Mouse (Mus musculus): Measurements from ENCODE around the gene Zswim3.
"Not testable (repeated sequence)": the region's sequence is repeated elsewhere in the genome, so short reads cannot be mapped to it uniquely, and the experiment has no call there.

Zswim3 gene

DNA sequence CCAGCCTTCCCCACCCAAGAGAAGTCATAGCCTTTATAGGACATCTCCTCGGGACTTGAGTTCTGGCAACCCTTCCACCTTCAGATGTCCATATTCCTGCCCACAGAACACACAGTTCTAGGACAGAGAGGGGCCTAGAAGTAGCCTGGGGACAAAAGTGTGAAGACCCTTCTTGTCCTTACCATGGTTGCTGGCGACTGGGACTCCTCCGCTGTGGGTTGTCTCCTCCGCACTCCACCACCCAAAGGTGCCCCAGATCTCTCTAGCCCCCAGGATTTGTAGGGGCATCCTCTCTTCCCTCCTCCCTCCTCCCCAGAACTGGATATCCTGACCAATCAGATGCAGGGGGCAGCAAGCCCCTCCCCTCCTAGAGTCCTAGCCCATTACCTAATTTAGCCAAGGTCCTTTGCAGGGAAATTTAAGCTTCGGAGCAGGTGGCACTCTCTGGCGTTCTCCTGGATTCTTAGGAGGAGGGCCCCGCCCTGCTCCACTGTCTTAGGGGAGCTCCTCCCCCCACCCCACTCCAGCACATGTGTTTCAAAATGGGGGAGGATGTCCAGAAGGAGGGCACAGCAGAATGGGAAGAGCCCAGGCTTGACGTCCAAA, 25.3 kb upstream of the Zswim3 start, which contains the start of gene Tnnc2:
Gene Tnnc2 (minus strand): TSS at position 487 of the 606 bp plus-strand sequence.
- DNase-seq (ENCODE audit: low read depth, low spot score): no peak

DNA sequence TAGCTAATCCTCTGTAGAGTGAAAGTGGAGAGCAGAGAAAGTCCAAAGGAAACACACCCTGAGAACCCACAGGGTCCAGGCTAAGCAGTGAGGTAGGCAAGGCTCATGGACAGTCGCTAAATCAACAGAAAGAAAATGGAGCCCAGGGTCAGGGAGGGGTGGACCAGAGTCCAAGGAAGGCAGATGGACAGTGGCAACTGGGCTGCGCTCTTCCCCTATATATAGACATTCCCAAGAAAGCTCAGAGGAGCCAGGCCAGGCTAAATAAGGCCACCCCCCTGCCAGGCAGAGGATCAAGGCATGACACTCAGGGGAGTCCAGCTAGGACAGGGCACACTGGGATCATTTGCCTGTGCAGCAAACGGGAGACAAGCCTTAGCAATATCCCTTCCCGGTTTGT, 23.0 kb upstream of the Zswim3 start:
- DNase-seq (ENCODE audit: low read depth, low spot score): no peak

DNA sequence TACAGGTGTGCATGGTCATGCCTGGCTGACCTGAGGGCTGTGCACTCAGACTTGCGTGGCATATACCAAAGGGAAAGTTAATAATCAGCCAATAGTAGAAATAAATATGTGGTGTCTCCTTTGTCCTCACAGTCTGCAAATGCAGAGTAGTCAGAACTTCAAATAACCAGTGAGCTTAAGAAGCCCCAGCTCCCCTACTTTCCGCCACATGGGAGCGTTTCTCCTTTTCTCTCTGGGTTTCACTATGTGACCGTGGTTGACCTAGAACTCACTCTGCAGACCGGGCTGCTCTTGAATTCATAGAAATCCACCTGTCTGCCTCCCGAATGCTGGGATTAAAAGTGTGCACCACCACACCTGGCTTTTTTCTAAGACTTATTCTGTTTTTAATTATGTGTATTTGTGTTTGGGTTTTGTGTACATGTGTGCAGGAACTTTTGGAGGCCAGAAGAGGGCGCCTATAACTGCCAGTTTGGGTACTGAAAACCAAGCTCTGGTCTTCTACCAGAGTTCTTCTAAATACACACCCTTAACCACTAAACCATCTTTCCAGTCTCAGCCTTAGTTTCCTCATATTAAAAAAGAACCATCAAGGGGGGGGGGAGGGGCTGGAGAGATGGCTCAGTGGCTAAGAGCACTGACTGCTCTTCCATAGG, 20.8 kb upstream of the Zswim3 start:
- no peak for DNase-seq (ENCODE audit: low read depth, low spot score)

- DNase-seq (ENCODE audit: low read depth, low spot score): no peak
Observed at GRCm38 (mm10) chr2:164784869-164785420, 20.0 kb upstream of the Zswim3 start.

GRCm38 (mm10) chr2:164785481-164786387, 19.2 kb upstream of the Zswim3 start, which contains the start of gene Snx21:
Gene Snx21 (plus strand): TSS chr2:164785823.
- DNase-seq (ENCODE audit: low read depth, low spot score): peak; percentile 84

DNA sequence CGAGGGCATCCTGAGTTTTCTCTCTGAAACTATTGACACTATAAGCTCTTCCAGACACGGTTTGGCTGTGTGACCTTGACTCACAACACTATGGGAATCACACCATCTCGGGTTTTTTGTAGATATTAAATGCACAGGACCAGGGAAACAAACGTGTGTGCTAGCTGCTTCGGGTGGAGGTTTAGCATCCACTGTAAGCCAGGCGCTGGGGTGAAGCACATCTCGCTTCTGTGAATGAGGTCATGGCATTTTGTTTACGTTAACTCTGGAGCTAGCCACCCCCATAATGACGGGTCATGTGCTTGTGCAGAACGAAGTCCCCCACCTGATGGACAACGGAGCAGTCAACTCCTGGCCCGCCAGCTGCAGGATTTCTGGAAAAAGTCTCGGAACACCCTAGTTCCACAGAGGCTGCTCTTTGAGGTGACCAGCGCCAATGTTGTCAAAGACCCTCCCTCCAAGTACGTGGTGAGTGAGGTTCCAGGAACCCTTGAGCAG, 18.5 kb upstream of the Zswim3 start:
- DNase-seq (ENCODE audit: low read depth, low spot score): no peak

DNA sequence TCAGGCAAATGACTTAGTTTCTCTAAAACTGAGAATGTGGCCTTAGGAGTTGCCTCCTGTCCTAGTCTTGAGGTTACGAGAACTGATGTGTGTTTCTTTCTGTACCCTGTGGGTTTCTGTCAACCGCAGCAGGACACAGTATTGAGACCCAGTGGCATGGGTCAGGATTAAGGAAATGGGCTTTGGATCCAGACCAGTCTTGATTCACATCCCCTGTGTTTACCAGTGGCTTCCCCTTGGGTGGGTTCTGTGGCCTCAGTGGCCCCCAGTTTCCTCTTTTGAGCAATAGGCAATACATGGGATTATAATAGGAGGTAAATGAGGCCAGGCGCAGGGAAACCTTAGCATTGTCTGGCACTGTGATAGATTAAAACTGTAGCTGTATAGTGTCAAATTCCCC, 17.9 kb upstream of the Zswim3 start:
- no peak for DNase-seq (ENCODE audit: low read depth, low spot score)

DNA sequence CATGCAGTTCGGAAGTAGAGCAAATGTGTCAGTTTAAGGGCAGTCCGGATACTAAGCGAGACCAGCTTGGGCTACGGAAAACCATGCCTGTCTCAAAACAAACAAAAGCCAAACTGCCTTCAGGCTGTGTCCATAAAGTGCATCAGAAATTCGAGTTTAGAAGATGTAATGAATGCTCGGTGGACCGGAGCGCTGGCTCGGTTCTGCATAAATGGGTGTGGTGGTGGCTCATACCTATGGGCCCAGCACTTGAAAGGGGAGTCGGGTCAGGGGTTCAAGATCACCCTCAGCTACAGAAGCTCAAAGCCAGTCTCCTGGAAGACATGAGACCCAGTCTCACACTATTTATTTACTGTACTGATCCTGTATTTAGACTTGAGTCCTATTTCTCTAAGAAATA, 17.1 kb upstream of the Zswim3 start:
- DNase-seq (ENCODE audit: low read depth, low spot score): no peak

DNA sequence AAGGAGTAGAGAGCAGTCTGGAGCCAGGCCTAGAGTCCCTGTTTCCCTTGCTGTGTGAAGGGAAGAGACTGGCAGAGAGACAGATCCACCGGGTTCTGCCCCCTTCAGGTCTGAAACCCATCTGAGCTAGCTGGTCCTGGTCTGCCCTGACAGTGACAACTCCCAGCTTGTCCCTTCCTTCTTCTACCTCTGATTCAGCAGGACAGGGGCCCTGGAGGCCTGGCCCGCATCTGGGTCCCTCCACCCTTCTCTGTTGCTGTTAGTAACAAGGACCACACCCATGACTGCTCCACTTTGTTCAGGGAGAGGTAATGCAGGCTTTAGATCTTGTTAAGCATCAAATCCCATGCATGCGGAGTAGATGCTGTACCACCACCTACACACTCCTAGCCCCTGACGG, 16.5 kb upstream of the Zswim3 start:
- DNase-seq (ENCODE audit: low read depth, low spot score): no peak

- no peak for DNase-seq (ENCODE audit: low read depth, low spot score)
Observed at GRCm38 (mm10) chr2:164790451-164790850, 14.4 kb upstream of the Zswim3 start.

DNA sequence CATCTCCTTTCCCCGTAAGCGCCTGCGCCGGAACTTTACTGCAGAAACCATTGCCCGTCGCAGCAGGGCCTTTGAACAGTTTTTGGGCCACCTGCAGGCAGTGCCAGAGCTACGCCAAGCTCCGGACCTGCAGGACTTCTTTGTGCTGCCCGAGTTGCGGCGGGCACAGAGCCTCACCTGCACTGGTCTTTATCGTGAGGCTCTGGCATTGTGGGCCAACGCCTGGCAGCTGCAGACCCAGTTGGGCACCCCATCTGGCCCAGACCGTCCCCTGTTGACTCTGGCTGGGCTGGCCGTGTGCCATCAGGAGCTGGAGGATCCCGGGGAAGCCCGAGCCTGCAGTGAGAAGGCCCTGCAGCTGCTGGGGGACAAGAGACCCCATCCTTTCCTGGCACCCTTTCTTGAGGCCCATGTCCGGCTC, 13.0 kb upstream of the Zswim3 start:
- no peak for DNase-seq (ENCODE audit: low read depth, low spot score)

DNA sequence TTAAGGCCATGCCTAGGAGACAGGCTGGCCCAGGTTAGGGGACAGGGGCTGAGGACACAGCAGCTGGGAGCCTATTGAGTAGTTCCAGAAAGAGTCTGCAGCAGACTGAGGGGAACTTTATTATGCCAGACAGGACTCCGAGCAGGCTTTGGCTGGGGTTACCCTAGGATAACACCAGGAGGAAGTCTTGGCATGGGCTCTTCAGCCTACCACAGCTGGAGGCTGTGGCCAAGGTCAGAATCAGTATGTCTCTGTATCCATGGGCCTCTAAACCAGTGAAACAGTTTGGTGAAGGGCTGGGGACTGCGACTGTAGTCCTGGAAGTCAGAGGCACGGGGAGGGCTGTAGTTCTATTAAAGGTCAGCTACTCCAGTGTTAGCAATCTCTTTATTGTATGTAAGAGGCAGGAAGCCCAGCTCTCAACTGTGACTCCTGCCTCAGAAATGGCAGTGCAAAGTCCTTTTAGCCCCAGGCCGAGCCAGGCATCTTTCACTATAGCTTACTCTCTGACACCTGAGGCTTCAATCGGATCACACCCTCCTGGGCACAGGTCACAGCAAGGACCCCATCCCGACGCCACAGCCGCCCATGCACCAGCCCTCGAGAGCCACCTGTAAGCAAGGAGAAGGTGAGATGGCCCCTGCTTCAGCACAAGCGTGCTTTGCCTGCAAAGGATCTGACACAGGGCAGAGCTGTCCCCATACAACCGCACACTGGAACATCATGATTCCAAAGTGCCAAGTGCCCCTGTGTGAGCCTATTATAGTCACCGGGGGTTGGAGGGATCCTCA, 12.3 kb upstream of the Zswim3 start:
- no peak for DNase-seq (ENCODE audit: low read depth, low spot score)

- no peak for DNase-seq (ENCODE audit: low read depth, low spot score)
Observed at GRCm38 (mm10) chr2:164793236-164793635, 11.7 kb upstream of the Zswim3 start.

- no peak for DNase-seq (ENCODE audit: low read depth, low spot score)
Observed at GRCm38 (mm10) chr2:164793772-164794171, 11.1 kb upstream of the Zswim3 start.

GRCm38 (mm10) chr2:164794293-164794692, 10.6 kb upstream of the Zswim3 start:
- peak; percentile 91 for DNase-seq (ENCODE audit: low read depth, low spot score)

DNA sequence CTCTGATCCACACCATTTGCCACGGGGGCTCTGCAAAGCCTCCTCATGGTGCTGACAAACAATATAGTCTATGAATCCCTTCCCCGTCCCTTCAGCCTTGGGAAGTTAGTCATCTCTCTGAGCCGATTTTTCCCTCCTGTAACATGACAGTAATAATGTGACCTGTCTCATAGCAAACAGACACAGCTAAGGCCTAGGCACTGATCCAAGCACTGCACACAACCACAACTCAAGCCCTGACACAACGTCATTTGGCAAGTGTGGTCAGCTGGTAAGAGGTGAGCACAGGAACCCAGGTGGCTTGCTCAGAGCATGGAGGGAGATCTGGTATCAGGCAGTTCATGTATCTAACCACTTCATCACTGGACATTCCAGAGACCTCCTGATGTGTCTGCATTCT, 9.0 kb upstream of the Zswim3 start:
- DNase-seq (ENCODE audit: low read depth, low spot score): no peak

DNA sequence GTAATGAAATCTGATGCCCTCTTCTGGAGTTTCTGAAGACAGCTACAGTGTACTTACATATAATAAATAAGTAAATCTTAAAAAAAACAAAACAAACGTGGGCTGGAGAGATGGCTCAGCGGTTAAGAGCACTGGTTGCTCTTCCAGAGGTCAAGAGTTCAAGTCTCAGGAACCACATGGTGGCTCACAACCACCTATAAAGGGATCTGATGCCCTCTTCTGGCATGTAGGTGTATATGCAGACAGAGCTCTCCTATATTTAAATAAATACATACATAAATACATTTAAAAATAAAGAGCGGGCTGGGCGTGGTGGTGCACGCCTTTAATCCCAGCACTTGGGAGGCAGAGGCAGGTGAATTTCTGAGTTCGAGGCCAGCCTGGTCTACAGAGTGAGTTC, 6.3 kb upstream of the Zswim3 start:
- DNase-seq (ENCODE audit: low read depth, low spot score): not testable (repeated sequence)

DNA sequence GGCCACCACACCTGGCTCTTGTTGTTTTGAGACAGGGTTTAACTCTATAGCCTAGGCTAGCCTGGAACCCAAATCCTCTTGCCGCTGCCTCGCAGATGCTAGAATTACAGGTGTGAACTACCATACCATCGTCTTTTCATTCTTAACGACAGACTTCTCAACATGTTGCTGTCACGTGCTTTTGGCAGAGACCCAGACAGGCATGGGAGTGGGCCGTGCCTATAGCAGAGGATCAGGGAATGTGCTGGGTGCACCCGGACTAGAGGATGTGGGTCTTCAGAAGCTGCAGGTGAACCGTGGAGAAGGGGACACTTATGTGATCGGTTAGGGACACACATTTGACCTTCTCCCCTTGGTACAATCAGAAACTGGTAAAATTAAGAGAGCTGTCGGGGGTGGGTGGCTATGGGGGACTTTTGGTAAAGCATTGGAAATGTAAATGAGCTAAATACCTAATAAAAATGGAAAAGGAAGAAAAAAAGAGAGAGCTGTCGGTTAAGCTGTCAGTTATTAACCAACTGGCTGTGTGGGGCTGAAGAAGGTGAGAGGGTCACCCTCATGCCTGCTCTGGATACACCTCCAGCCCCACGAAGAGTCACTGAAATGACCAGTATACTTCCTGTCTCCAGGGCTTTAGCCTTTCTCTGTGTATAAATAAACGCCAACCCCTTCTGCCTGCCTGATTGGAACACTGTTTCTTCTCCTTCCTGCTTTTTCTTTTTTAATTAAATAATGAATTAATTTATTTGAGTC, 4.5 kb upstream of the Zswim3 start:
- no peak for DNase-seq (ENCODE audit: low read depth, low spot score)

GRCm38 (mm10) chr2:164803201-164803920, 1.5 kb upstream of the Zswim3 start:
- no peak for DNase-seq (ENCODE audit: low read depth, low spot score)

DNA sequence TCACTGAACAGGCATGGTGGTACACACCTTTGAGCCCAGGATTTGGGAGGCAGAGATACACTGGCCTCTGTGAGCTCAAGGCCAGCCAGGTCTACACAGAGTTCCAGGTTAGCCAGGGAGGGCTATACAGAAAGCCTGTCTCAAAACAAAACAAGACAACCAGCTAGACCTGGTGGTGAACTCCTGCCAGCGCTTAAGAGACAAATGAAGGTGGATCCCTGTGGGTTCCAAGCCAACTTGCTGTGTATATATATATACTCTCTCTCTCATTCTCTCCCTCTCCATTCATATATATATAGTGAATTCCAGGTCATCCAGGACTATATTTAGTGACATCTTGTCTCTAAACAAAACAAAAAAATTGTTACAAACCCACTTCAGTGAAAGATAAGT, 981 bp upstream of the Zswim3 start:
- DNase-seq (ENCODE audit: low read depth, low spot score): no peak

All from retina, postnatal 7 days (tissue).